Mouse (Mus musculus) embryonic fibroblast, embryonic 13.5 days (primary cell): ENCODE data around the gene Vsig10l.
A peak's percentile ranks its signal among the peaks of the same experiment; 100 is the strongest.

ENCODE experiments used
- CTCF ChIP-seq: IDR thresholded peaks from 2 replicates; pipeline ENCODE4 v1.5.1; 2011; ENCODE audit warnings: mild to moderate bottlenecking, control low read depth, low read length, moderate library complexity, borderline replicate concordance; ENCODE audit not compliant: insufficient read depth
- POLR2A ChIP-seq: IDR thresholded peaks from 2 replicates; pipeline ENCODE4 v1.6.1; 2011; ENCODE audit warnings: low read depth, mild to moderate bottlenecking, control low read depth, low read length, moderate library complexity

- TF ChIP-seq CTCF = peak; percentile 97
- no peak for TF ChIP-seq POLR2A
These were observed 39.8 kb upstream of the Vsig10l start for GRCm38 (mm10) chr7:43422995-43423617.
